Mouse (Mus musculus): ENCODE results near the gene Cand2.

Gene Cand2

GRCm38 (mm10) chr6:115830779-115831601, 56.7 kb downstream of the Cand2 start:
- DNase-seq (ENCODE audit: low spot score in 2 of 2): no peak

DNA sequence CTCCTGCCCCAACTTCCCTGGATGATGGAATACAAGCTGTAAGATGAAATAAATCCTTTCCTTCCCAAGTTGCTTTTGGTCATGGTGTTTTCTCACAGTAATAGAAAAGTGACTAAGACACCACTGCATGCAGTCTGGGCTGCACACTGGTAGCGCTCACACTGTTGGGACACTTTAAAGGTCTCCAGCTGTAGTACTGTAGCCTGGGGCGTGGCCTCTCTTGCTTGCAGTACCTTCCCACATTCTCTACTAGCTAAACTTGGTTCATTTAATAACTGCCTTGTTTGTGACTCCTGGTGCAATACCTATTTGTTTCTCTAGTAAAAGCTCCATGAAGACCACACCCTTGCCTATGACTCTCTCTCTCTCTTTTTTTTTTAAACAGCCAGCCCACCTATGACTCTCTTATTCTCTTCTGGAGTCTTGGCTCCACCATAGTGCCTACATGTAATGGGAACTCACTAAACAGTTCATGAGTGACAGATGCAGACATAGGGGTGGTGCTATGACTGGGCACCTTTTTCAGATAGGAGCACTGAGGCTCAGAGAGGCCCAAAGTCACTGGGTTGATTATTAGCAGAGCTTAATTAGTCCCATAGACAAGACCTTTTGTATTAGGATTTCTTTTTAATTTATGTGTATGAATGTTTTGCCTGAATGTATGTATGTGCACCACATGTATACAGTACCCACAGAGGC, 58.0 kb downstream of the Cand2 start:
- no peak for DNase-seq (ENCODE audit: low spot score in 2 of 2)

GRCm38 (mm10) chr6:115833861-115834260, 59.5 kb downstream of the Cand2 start:
- DNase-seq (ENCODE audit: low spot score in 2 of 2): no peak

GRCm38 (mm10) chr6:115838161-115838597, 63.8 kb downstream of the Cand2 start, which contains the start of gene Efcab12:
Gene Efcab12 (minus strand): TSS chr6:115838412.
- peak in 1 of 2 experiments; percentile 42 for DNase-seq (ENCODE audit: low spot score in 2 of 2)

- no peak for DNase-seq (ENCODE audit: low spot score in 2 of 2)
Observed at GRCm38 (mm10) chr6:115838745-115839144, 64.4 kb downstream of the Cand2 start.

GRCm38 (mm10) chr6:115845006-115845405, 70.7 kb downstream of the Cand2 start:
- DNase-seq (ENCODE audit: low spot score in 2 of 2): no peak

DNA sequence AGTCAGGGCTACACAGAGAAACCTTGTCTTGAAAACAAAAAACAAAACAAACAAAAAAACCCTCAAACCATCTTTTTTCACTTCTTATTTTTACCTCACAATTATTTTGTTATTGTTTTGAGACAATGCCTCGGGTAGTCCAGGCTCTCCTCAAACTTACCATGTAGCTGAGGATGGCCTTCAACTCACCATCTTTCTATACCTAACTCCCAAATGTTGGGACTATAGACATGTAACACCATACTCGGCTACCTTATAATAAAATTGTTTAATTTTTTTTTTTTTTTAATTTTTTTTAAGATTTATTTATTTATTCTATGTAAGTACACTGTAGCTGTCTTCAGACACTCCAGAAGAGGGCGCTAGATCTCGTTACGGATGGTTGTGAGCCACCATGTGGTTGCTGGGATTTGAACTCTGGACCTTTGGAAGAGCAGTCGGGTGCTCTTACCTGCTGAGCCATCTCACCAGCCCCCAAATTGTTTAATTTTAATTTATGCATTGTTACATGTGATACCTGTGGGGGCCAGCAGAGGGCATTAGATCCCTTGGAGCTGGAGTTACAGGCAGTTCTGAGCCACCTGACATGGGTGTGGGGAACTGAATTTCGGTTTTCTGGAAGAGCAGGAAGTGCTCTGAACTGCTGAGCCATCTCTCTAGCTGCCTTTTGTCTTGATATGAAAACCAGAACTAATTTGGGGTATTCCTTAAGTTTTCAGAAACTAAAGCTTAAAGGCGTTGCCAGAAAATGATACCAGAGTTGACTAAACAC, 72.5 kb downstream of the Cand2 start:
- DNase-seq (ENCODE audit: low spot score in 2 of 2): peak in 1 of 2 experiments; percentile 56

DNA sequence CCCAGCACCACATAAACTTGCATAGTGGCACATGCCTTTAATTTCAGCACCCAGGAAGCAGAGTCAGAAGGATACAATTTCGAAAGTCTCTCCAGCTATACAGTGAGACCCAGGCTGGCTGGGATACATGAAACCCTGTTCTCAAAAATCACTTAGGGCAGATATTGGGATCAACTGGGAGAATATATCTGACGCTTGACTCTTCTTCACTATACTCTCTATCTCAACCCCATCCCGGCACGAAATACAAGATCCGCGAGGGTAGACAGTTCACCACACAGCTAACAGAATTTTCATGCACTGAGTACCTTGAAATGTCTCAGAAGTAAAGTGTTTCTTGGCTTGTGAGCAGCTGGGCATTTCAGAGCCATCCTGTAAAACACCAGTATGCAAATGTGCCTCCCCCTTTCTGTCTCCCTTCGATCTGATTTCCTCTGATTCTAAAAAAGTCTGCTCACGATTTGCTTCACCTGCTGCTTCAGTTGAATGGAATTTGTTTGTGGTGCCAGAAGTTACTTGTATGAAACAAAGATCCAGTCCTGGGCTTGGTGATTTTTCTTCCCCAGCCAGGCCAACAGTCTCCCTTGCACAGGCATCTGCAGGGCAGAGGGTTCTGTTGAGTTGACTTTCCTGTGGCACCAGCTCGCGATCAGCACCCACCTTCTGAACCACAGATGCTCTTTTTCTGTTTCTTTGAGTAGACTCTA, 74.4 kb downstream of the Cand2 start:
- no peak for DNase-seq (ENCODE audit: low spot score in 2 of 2)

DNA sequence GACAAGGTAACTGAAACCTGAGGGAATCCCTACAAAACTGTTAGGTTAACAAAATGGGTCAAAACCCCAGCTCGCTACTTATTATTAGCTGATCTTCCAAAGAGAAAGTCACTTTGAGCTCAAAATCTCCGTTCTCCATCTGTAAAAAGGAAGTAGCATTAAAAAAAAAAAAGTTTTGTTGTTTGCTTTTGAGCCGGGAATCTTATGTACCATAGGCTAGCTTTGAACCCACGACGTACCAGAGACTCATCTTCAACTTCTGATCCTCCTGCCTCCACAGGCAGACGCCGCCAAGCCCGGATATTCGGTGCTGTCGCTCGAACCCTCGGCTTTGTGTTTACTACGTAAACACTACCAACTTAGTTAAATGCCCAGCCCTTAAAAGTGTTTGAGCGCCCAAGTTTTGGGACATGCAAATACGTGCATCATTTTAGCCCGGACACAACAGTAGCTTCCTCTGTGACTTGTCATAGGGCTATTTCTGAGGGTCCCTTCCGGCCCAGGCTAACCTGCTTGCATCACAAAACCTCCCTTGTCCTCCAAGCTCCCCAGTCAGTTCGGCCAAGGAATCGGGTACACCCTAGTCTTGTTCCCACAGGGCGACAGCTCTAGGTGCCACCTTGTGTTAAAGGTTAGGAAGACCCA, 78.2 kb downstream of the Cand2 start:
- no peak for DNase-seq (ENCODE audit: low spot score in 2 of 2)

DNA sequence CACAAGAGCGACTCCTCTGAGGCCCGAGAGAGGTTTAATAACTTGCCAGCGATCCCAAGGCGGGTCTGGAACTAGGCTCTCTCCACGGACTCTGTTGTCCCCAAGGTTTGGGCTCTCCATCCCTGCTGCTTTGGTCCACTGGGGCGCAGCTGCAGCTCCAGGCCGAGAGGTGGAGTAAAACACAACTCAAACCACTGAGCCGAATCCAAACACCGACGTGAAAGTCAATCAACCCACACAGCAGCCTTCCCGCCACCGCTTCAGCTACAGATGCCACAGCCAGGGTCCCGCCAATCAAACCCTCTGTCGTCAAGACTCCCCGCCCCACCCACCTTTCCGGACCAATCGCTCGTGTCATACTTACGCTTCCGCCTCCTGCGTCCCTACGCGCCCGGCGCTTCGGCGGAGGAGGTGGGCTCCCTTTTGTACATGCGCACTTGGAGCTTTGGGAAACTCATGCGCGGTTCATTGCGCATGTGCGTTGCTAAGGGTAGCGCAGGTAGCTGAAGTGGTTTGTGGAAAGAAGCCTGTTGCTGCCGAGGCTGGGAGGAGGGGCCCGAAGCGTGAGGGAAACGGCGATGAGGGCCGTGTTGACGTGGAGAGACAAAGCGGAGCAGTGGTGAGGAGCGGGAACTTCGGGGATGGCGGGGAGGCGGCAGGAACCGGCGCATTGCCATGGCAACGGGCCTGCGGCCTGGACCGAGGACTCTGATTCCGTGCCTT, 78.9 kb downstream of the Cand2 start, which contains the start of the genes Mbd4 and Ift122:
TSS of gene Mbd4 (minus strand) at position 281 of the 723 bp plus-strand sequence.
TSS of gene Ift122 (plus strand) at position 380 of the 723 bp plus-strand sequence.
- DNase-seq (ENCODE audit: low spot score in 2 of 2): peak; percentile 85 to 96

GRCm38 (mm10) chr6:115853985-115854384, 79.6 kb downstream of the Cand2 start:
- DNase-seq (ENCODE audit: low spot score in 2 of 2): no peak

DNA sequence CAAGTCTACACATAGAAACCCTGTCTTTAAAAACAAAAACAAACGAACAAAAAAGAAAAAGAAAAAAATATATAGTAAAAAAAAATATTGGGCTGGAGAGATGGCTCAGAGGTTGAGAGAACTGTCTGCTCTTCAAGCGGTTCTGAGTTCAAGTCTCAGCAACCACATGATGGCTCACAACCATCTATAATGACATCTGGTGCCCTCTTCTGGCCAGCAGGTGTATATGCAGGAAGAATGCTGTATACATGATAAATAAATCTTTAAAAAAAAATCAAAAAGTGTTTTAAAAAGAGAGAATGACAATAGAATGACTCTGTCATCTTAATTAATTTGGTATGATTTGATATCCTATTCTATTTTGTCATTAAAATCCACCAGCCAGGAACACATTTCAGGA, 80.1 kb downstream of the Cand2 start:
- DNase-seq (ENCODE audit: low spot score in 2 of 2): no peak

Data from cerebellum, postnatal 4 days (tissue).